Mouse (Mus musculus) heart, embryonic 13.5 days (tissue): Measurements from ENCODE around the gene Cnst. TPM values are rescaled to one million over a fixed set of nuclear protein-coding genes. Genes with fewer than 3 reads are reported as not detected.

ENCODE experiments used
- polyA plus RNA-seq: library from polyadenylated mRNA; unstranded; fragments of >200 nt; fragmentation: Nextera tagmentation; extraction: Ambion mirVana; gene quantifications from 2 replicates; pipeline ENCODE4 v1.2.1, GENCODE M21; 2015

Cnst gene
- polyA plus RNA-seq, 1 experiment from 2014 or later, result 16.0 TPM

Other genes with a start within 250 kb of the Cnst start
- gene Smyd3, start 28.3 kb upstream of the Cnst start, polyA plus RNA-seq, result 9.6 and 9.7 TPM in 2 replicates
- 20.2 and 24.8 TPM in 2 replicates for gene Tfb2m, start 103 bp upstream of the Cnst start, polyA plus RNA-seq
- gene Sccpdh, start 121.8 kb downstream of the Cnst start, polyA plus RNA-seq, result 76.8 and 85.8 TPM in 2 replicates
- 0.06 TPM in 1 of 2 replicates, not detected in the other for gene Kif28, start 198.9 kb downstream of the Cnst start, polyA plus RNA-seq